Mouse (Mus musculus) heart, postnatal 25 days (tissue): ENCODE data around the gene Msi2. TPM values are rescaled to one million over a fixed set of nuclear protein-coding genes. Genes with fewer than 3 reads are reported as not detected.
A peak's percentile ranks its signal among the peaks of the same experiment; 100 is the strongest.

ENCODE experiments used
- DNase-seq: peaks from one replicate; pipeline ENCODE4 v3.0.0; 2022; ENCODE audit warnings: low spot score
- intact Hi-C: fragments of 180-260 bp; cut with DNase I; formaldehyde crosslinking; loops from one replicate; pipeline ENCODE4 v1.15.1; 2025
- total RNA-seq, 2 experiments: library from RNA; stranded (reverse); gene quantifications; 2 replicates each; pipeline ENCODE4 v1.2.3; 2021

Msi2 gene
- total RNA-seq, 2 experiments from 2014 or later = 191 to 211 TPM

DNA sequence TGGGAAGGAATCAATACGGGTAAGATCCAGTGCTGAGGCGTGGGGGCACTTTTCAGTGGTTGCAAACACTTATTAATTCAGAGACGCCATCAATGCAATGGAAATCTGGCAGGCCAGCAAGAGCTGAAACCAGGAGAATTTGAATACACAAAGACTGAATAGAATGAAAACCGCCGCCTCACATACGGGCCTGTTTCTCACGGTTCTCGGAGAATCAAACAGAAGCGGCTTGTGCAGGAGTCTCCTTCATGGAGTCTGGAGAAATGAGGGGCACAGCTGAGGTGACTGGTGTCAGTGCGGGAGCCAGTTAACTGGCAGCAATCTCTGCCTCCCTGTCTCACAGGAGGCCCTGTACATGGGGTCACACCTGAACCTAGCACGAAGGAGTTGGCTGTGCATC is 235.7 kb downstream of the Msi2 start:
- intact Hi-C loops = no loop called here
- no peak for DNase-seq

- intact Hi-C loops = no loop called here
- no peak for DNase-seq
Measured at GRCm38 (mm10) chr11:88482236-88482635, 236.1 kb downstream of the Msi2 start.

DNA sequence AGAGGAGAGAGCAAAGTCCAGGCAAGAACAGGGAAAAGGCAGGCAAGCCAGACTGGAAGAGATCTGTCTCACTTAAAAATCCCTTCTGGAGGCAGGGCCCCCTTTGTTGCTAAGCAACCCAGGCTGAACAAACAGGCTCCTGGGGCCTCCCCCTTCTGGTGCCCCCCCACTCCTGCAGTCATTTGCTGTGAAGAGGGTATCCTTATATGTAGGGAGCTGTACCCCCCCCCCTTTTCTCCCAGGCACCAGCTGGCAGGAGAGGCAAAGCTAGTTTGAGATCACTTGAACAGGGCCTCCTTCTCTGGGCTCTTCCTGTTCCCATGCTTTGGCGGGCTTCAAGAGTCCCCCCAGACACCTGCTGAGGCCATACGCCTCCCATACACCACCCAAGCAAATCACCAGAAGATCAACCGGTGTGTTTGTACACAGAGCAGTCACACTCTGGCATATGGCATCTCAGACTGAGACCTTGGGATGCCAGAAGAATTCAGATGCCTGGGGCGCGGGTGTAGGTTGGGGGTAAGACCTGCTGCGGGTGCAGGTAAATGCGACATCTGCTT is 236.6 kb downstream of the Msi2 start:
- intact Hi-C loops = no loop called here
- DNase-seq = no peak

- DNase-seq = no peak
- intact Hi-C loops = no loop called here
Measured at GRCm38 (mm10) chr11:88481092-88481601, 237.2 kb downstream of the Msi2 start.

- DNase-seq = no peak
- intact Hi-C loops = no loop called here
Measured at GRCm38 (mm10) chr11:88479498-88479897, 238.8 kb downstream of the Msi2 start.

- DNase-seq = no peak
- intact Hi-C loops = no loop called here
Measured at GRCm38 (mm10) chr11:88474889-88475440, 243.3 kb downstream of the Msi2 start.

DNA sequence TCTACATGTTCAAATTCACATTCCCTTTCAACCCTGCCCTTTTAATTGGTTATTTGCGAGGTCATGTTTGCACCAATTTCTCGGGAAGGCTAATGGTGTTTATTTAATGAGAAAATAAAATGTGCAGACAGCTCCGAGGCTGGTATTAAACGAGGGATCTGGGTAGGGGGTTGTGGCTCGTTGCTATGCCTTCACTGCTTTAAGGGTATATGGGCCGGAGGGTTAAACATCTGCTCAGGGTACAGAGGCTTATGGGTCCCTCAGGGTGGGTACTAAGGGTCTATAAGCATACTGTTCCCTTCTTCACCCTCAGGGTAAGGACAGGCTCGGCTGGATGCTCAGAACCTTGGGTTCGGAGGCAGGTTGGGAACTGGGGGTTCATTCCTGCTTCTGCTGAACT is 245.6 kb downstream of the Msi2 start:
- DNase-seq = no peak
- intact Hi-C loops = no loop called here

DNA sequence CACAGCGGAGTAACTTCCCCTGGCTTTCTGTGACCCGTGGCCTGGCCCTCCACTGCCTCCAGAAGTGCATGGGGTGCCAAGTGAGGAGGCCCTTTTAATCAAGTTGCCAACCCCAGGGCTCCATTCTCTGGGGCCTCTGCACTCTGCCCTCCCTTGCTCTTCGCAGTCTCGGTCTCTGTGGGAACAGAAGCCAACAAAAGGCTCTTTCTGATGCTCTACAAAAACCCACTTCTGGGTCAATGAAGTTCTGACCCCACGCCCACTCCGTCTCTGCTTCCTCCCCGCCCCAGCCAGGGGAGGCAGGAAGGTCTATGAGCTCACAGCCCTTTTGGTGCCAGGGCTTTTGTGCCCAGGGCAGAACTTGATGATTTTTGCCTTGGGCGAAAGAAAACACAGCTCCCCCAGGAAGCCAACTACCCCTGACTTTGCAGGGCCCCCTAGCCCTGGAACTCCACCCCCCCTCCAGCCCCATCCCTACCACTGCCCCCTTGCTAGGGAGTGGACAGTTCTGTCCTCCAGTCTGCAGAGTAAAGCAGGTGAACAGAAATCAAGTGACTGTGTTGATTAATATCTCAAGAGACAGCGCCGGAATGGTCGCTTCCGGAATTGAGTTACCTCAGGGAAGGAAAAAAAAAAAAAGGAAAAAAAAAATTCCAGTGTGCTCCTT is 246.2 kb downstream of the Msi2 start:
- DNase-seq = no peak
- intact Hi-C loops = no loop called here

GRCm38 (mm10) chr11:88470599-88470998 is 247.7 kb downstream of the Msi2 start:
- intact Hi-C loops = no loop called here
- no peak for DNase-seq

DNA sequence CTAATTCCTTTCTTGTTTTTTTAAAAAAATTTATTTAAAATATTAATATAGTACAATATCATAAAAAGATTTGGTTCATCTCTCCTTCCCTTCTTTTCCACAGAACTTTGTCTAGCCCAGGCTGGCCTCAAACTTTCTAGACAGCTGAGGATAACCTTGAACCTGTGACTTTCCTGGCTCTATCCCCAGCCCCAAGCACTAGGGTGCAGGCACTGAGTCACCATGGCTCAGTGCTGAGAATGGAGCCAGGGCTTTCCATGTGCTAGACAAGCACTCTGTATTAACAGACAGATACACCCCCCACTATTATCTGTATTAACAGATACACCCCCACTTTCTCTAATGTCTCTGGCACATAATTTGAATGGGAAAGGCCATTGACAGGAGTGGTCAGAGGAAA is 249.3 kb downstream of the Msi2 start:
- DNase-seq = no peak
- intact Hi-C loops = no loop called here

- peak; percentile 69 for DNase-seq
- intact Hi-C loops = no loop called here
Measured at GRCm38 (mm10) chr11:88467498-88468245, 250.6 kb downstream of the Msi2 start.

DNA sequence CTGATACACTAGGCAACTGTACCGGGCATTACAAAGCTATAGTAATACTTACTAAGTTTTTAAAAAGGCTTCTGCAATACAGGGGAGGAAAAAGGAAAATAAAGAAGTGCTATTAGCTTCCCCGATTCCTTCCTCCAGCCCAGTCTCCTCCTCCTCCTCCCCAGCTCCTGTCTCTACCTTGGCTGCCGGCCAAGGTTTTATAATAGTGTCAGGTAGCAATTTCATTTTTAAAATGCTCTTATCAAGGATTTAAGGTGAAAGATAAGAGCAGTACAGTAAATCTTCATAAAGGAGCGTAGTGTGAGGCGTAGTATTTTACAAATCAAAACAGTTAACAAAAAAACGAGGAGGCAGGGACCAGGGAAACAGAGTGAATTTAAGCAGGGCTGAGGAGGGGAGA is 254.4 kb downstream of the Msi2 start:
- intact Hi-C loops = no loop called here

GRCm38 (mm10) chr11:88462789-88463188 is 255.5 kb downstream of the Msi2 start:
- DNase-seq = no peak
- intact Hi-C loops = no loop called here

More for the DNA sequence above, 254.4 kb downstream of the Msi2 start:
- no peak for DNase-seq

DNA sequence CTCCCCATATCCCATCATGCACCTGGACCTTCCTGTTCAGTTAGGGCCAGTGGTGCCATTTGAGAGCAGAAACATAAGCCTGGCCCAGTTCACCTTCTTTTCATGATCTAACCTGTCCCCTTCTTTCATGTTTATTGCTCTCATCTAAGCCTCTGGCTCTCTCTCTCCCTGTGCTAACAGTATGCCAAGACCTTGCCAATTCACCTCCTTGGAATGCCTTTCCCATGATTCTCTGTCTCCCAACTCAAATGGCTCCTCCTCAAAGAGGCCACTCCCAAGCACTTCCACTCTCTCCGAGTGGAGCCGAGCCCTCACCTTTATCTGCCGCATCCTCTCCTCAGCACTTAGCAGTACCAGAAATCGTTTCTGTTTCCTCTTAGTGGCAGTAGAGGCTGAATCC is 256.7 kb downstream of the Msi2 start:
- intact Hi-C loops = no loop called here

GRCm38 (mm10) chr11:88459946-88460736 is 258.2 kb downstream of the Msi2 start:
- intact Hi-C loops = no loop called here
- no peak for DNase-seq

More for the DNA sequence above, 256.7 kb downstream of the Msi2 start:
- DNase-seq = no peak

- no peak for DNase-seq
- intact Hi-C loops = no loop called here
Measured at GRCm38 (mm10) chr11:88457241-88457738, 261.0 kb downstream of the Msi2 start.

- intact Hi-C loops = no loop called here
Measured at GRCm38 (mm10) chr11:88454867-88455806, 263.2 kb downstream of the Msi2 start.

GRCm38 (mm10) chr11:88449180-88449579 is 269.1 kb downstream of the Msi2 start:
- no peak for DNase-seq
- intact Hi-C loops = no loop called here

More at GRCm38 (mm10) chr11:88454867-88455806, 263.2 kb downstream of the Msi2 start:
- no peak for DNase-seq

GRCm38 (mm10) chr11:88448571-88448970 is 269.7 kb downstream of the Msi2 start:
- no peak for DNase-seq
- intact Hi-C loops = no loop called here
